Mouse (Mus musculus): Measurements from ENCODE around the gene Trpm4. TPM values are rescaled to one million over a fixed set of nuclear protein-coding genes. Genes with fewer than 3 reads are reported as not detected.

The Trpm4 gene
- polyA plus RNA-seq, 1 experiment: 18.2 TPM

DNA sequence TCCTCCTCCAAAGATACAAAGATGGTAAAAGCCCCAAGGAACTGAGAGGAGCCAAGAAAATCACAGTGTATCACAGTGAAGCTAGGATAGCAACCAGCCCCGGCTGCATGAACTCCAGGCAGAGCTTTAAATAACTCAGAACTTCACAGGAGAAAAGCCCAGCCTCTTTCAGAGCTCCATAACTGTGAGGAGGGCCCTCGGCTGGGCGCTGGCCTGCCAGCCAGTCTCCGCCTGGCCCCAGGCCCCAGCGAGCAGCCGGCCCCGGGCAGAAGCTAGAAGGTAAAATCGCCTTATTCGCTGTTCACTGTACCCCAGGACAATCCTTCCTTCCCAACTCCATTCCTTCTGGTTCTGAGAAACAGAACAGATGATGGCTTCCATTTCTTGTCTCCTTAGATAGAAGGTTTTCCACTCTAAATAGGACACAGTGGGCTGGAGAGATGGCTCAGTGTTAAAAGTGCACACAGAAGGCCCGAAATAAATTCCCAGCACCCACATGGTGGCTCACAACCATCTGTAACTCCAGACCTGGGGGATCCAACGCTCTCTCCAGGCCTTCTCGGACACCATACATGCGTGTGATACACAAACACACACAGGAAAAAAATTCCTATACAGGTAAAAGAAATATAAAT lies 4.6 kb downstream of the Trpm4 start:
- TF ChIP-seq CTCF (conservative IDR thresholded peaks at IDR 0.05; ENCODE audit: insufficient read depth, insufficient read length, low read depth, low read length) (no peak), POLR2A (IDR thresholded peaks at IDR 0.05; ENCODE audit: low read depth, low read length) (no peak)
- no peak for DNase-seq
- Histone ChIP-seq H3K27ac (ENCODE audit: insufficient read depth, low read depth, low read length) (no peak overlapping the region), H3K36me3 (ENCODE audit: control insufficient read depth, insufficient read depth, low read length) (no peaks in the 10 kb centered on the region), H3K4me1 (ENCODE audit: control insufficient read depth, insufficient read depth, low read length) (0 out of 2 replicates have a peak, but pooled peaks cover 5% of the 10 kb centered on the region), H3K27me3 (replicated peaks; ENCODE audit: control insufficient read depth, insufficient read depth, low read length) (no peaks in the 10 kb centered on the region), H3K4me3 (ENCODE audit: insufficient read depth, low read depth, low read length) (no peak overlapping the region)
- 85% methylated on average over 13 of the region's 13 CpGs for WGBS

DNA sequence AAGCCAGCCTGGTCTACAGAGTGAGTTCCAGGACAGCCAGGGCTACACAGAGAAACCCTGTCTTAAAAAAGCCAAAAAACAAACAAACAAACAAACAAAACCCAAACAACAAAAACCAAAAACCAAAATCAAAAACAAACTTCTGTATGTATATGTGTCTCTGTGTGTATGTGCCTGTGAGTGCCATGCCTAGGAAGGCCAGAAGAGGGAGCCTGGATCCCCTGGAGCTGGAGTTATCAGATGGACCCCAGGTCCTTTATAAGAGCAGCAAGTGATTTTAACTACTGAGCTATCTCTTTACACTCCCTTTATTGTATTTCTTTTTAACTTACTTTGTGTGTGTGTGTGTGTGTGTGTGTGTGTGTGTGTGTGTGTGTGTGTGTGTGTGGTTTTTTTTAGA lies 7.8 kb downstream of the Trpm4 start:
- Histone ChIP-seq H3K4me1 (ENCODE audit: control insufficient read depth, insufficient read depth, low read length) (no peaks in the 10 kb centered on the region), H3K36me3 (ENCODE audit: control insufficient read depth, insufficient read depth, low read length) (no peaks in the 10 kb centered on the region), H3K27me3 (replicated peaks; ENCODE audit: control insufficient read depth, insufficient read depth, low read length) (no peaks in the 10 kb centered on the region), H3K4me3 (ENCODE audit: insufficient read depth, low read depth, low read length) (no peak overlapping the region), H3K27ac (ENCODE audit: insufficient read depth, low read depth, low read length) (no peak overlapping the region)
- DNase-seq: no peak
- TF ChIP-seq POLR2A (IDR thresholded peaks at IDR 0.05; ENCODE audit: low read depth, low read length): no peak
- TF ChIP-seq CTCF (conservative IDR thresholded peaks at IDR 0.05; ENCODE audit: insufficient read depth, insufficient read length, low read depth, low read length): no peak

DNA sequence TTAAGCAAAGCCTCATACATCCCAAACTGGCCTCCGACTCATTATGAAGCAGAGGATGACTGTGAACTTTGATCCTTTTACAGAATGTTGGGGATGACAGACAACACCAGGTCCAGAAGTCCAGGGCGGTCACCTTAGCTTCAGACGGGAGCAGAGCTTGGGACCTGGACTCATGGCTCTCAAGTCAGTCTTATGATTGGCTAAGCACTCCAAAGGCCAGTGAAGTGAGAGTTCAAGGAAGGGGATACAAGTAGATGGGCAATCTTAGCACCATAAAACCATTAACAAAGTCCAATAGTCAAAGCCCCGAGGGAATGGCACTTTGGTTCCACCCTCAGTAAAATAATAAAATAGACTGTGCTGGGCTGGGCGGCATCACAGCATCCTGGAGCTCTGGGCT lies 10.5 kb downstream of the Trpm4 start:
- DNase-seq: no peak
- WGBS: 62% methylated on average over 5 of the region's 5 CpGs

DNA sequence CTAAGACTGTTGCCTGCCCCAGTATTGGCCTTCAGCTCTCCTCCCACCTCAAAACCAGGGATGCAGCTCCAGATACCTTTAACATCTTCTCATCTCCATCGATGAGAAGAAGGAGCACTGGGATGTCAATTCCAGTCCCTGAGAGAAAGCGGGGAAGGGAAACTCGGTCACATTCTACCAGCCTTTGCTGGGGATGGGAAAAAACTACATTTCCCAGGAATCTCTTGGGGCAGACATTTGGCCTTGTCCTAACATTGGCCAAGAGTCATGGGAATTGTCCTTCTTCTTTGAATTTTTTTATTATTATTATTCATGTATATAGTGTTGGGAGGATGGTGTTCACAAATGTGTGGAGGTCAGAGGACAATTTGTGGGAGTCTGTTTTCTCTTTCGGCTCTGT lies 11.3 kb downstream of the Trpm4 start:
- TF ChIP-seq POLR2A (IDR thresholded peaks at IDR 0.05; ENCODE audit: low read depth, low read length) (no peak), CTCF (conservative IDR thresholded peaks at IDR 0.05; ENCODE audit: insufficient read depth, insufficient read length, low read depth, low read length) (no peak)
- no peak overlapping the region for H3K4me3 ChIP-seq (ENCODE audit: insufficient read depth, low read depth, low read length)
- WGBS: 87% methylated on average over 4 of the region's 4 CpGs
- DNase-seq: no peak
- H3K4me1 ChIP-seq (ENCODE audit: control insufficient read depth, insufficient read depth, low read length): no peaks in the 10 kb centered on the region
- H3K27ac ChIP-seq (ENCODE audit: insufficient read depth, low read depth, low read length): no peak overlapping the region
- H3K36me3 ChIP-seq (ENCODE audit: control insufficient read depth, insufficient read depth, low read length): no peaks in the 10 kb centered on the region
- H3K27me3 ChIP-seq (replicated peaks; ENCODE audit: control insufficient read depth, insufficient read depth, low read length): no peaks in the 10 kb centered on the region

More for the DNA sequence above, 10.5 kb downstream of the Trpm4 start:
- H3K27ac ChIP-seq (ENCODE audit: insufficient read depth, low read depth, low read length): no peak overlapping the region
- H3K27me3 ChIP-seq (replicated peaks; ENCODE audit: control insufficient read depth, insufficient read depth, low read length): no peaks in the 10 kb centered on the region
- no peaks in the 10 kb centered on the region for H3K36me3 ChIP-seq (ENCODE audit: control insufficient read depth, insufficient read depth, low read length)
- no peak overlapping the region for H3K4me3 ChIP-seq (ENCODE audit: insufficient read depth, low read depth, low read length)
- TF ChIP-seq CTCF (conservative IDR thresholded peaks at IDR 0.05; ENCODE audit: insufficient read depth, insufficient read length, low read depth, low read length): no peak
- TF ChIP-seq POLR2A (IDR thresholded peaks at IDR 0.05; ENCODE audit: low read depth, low read length): no peak
- H3K4me1 ChIP-seq (ENCODE audit: control insufficient read depth, insufficient read depth, low read length): no peaks in the 10 kb centered on the region

DNA sequence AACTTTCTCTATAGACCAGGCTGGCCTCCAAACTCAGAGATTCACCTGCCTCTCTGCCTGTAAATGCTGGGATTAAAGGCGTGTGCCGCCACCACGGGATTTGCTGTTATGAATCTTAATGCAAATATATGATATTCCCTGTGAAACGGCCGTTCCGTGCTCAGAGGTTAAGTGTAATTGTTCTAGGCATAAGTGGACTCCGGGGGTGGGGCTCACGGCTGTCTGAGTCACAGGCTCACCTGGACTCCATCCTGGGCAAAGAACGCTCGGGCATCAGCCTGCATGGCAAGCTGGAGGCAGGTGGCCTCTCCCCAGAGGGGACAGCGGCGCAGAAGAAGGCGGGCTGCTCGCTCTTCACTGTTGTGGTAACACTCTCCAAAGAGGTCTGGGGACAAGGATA lies 17.0 kb downstream of the Trpm4 start:
- 90% methylated on average over 14 of the region's 14 CpGs for WGBS
- Histone ChIP-seq H3K27ac (ENCODE audit: insufficient read depth, low read depth, low read length) (no peak overlapping the region), H3K4me3 (ENCODE audit: insufficient read depth, low read depth, low read length) (no peak overlapping the region), H3K36me3 (ENCODE audit: control insufficient read depth, insufficient read depth, low read length) (no peaks in the 10 kb centered on the region), H3K4me1 (ENCODE audit: control insufficient read depth, insufficient read depth, low read length) (peaks cover 8% of the 10 kb centered on the region; the same call in 1 of the 2 replicates), H3K27me3 (replicated peaks; ENCODE audit: control insufficient read depth, insufficient read depth, low read length) (no peaks in the 10 kb centered on the region)
- TF ChIP-seq CTCF (conservative IDR thresholded peaks at IDR 0.05; ENCODE audit: insufficient read depth, insufficient read length, low read depth, low read length): no peak
- no peak for TF ChIP-seq POLR2A (IDR thresholded peaks at IDR 0.05; ENCODE audit: low read depth, low read length)
- DNase-seq: no peak

DNA sequence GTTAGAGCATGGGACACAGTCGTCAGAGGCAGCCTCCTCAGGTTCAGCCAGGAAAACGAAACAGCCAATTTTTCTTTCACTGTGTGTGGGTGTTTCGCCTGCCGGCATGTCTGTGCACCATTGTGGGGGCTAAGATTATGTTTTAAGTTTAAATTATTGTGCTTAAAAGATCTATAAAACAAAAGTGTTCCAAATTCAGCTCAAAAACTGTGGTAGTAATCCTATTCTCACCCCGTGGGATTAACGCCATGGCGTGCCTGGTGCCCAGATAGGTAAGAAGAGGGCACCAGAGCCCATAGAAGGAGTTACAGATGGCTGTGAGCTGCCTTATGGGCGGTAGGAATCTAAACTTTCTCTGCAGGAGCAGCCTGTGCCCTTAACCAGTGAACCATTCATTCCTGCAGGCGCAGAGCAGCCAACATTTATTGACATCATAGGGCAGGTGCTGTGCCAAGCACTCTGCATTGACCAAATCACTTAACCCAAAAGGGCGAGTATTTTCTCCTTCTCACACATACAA lies 18.3 kb downstream of the Trpm4 start:
- peak; percentile 81 for DNase-seq
- Histone ChIP-seq H3K36me3 (ENCODE audit: control insufficient read depth, insufficient read depth, low read length) (no peaks in the 10 kb centered on the region), H3K4me1 (ENCODE audit: control insufficient read depth, insufficient read depth, low read length) (peaks cover 8% of the 10 kb centered on the region; the same call in 1 of the 2 replicates), H3K27ac (ENCODE audit: insufficient read depth, low read depth, low read length) (no peak overlapping the region; the same call in 1 of the 2 replicates), H3K4me3 (ENCODE audit: insufficient read depth, low read depth, low read length) (no peak overlapping the region), H3K27me3 (replicated peaks; ENCODE audit: control insufficient read depth, insufficient read depth, low read length) (no peaks in the 10 kb centered on the region)
- TF ChIP-seq POLR2A (IDR thresholded peaks at IDR 0.05; ENCODE audit: low read depth, low read length) (no peak), CTCF (conservative IDR thresholded peaks at IDR 0.05; ENCODE audit: insufficient read depth, insufficient read length, low read depth, low read length) (no peak)
- 51% methylated on average over 10 of the region's 10 CpGs for WGBS

DNA sequence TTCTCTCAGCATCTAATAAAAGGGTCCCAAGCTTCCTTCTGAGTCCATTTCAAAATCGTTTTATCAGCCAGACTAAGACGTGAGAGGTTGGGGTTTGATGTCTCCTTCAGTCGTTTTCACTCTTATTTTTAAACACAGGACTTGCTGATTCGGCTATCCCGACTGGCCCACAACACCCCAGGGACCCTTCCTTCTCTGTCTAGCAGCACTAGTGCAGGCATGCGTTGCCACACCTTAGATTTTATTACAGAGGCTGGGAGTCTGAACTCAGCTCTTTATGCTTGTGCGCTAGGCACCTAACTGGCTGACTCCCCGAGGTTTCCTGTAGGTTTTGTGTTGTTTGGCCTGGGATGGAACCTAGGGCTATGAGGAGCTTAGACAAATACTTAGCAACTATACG lies 20.1 kb downstream of the Trpm4 start:
- H3K36me3 ChIP-seq (ENCODE audit: control insufficient read depth, insufficient read depth, low read length): no peaks in the 10 kb centered on the region
- 41% methylated on average over 9 of the region's 9 CpGs for WGBS
- no peak for DNase-seq
- no peak overlapping the region for H3K4me3 ChIP-seq (ENCODE audit: insufficient read depth, low read depth, low read length)
- H3K4me1 ChIP-seq (ENCODE audit: control insufficient read depth, insufficient read depth, low read length): peaks cover 8% of the 10 kb centered on the region; the same call in 1 of the 2 replicates
- H3K27ac ChIP-seq (ENCODE audit: insufficient read depth, low read depth, low read length): no peak overlapping the region
- no peaks in the 10 kb centered on the region for H3K27me3 ChIP-seq (replicated peaks; ENCODE audit: control insufficient read depth, insufficient read depth, low read length)
- TF ChIP-seq POLR2A (IDR thresholded peaks at IDR 0.05; ENCODE audit: low read depth, low read length) (no peak), CTCF (conservative IDR thresholded peaks at IDR 0.05; ENCODE audit: insufficient read depth, insufficient read length, low read depth, low read length) (no peak)

Data from kidney, adult 2 months (tissue).